Mouse (Mus musculus) midbrain, embryonic 16.5 days (tissue): ENCODE data around the gene Cic. TPM values are rescaled to one million over a fixed set of nuclear protein-coding genes. Genes with fewer than 3 reads are reported as not detected.

ENCODE experiments used
- ATAC-seq: fragments of 200-750 bp; cut with Nextera tagmentation; 2 replicates; pipeline ENCODE4 v1.8.0; 2017; ENCODE audit warnings: moderate TSS enrichment
- H3K27ac ChIP-seq: fragments of 300-500 bp; sonication (generic); 2 replicates; pipeline ENCODE4 v1.5.1; 2014; ENCODE audit warnings: mild to moderate bottlenecking, low read length, mixed read lengths
- H3K27me3 ChIP-seq: fragments of 300-500 bp; sonication (generic); 2 replicates; pipeline ENCODE4 v1.6.1; 2014; ENCODE audit warnings: low read depth, low read length, mixed read lengths; ENCODE audit not compliant: control insufficient read depth, insufficient read depth
- H3K36me3 ChIP-seq: fragments of 300-500 bp; sonication (generic); 2 replicates; pipeline ENCODE4 v1.6.1; 2014; ENCODE audit warnings: mild to moderate bottlenecking, low read length, moderate library complexity, mixed read lengths; ENCODE audit not compliant: control insufficient read depth, insufficient read depth
- H3K4me1 ChIP-seq: fragments of 300-500 bp; sonication (generic); 2 replicates; pipeline ENCODE4 v1.6.1; 2014; ENCODE audit warnings: mild to moderate bottlenecking, low read length, mixed read lengths; ENCODE audit not compliant: control insufficient read depth, insufficient read depth
- H3K4me2 ChIP-seq: fragments of 300-500 bp; sonication (generic); 2 replicates; pipeline ENCODE4 v1.6.1; 2014; ENCODE audit warnings: mild to moderate bottlenecking, low read length, mixed read lengths
- H3K4me3 ChIP-seq: fragments of 300-500 bp; sonication (generic); 2 replicates; pipeline ENCODE4 v1.5.1; 2014; ENCODE audit warnings: low read depth, mild to moderate bottlenecking, low read length, moderate library complexity, mixed read lengths
- H3K9ac ChIP-seq: fragments of 300-500 bp; sonication (generic); 2 replicates; pipeline ENCODE4 v1.6.1; 2014; ENCODE audit warnings: low read depth, low read length, mixed read lengths
- H3K9me3 ChIP-seq: fragments of 300-500 bp; sonication (generic); replicated peaks from 2 replicates; pipeline ENCODE4 v1.6.1; 2014; ENCODE audit warnings: mild to moderate bottlenecking, low read length, mixed read lengths; ENCODE audit not compliant: control insufficient read depth, poor library complexity, severe bottlenecking
- WGBS: fragments of 180-500 bp; shearing (Covaris S2); extraction: QIAGEN DNeasy Blood & Tissue Kit; methylation state at CpG from one replicate; pipeline ENCODE4 v1.1.7; 2014; 5-methylcytosine and 5-hydroxymethylcytosine counted together
- polyA plus RNA-seq: library from polyadenylated mRNA; unstranded; fragments of >200 nt; fragmentation: Nextera tagmentation; extraction: Ambion mirVana; gene quantifications from 2 replicates; pipeline ENCODE4 v1.2.1, GENCODE M21; 2015

Cic gene
- polyA plus RNA-seq, 1 experiment from 2014 or later, result 33.8 TPM

DNA sequence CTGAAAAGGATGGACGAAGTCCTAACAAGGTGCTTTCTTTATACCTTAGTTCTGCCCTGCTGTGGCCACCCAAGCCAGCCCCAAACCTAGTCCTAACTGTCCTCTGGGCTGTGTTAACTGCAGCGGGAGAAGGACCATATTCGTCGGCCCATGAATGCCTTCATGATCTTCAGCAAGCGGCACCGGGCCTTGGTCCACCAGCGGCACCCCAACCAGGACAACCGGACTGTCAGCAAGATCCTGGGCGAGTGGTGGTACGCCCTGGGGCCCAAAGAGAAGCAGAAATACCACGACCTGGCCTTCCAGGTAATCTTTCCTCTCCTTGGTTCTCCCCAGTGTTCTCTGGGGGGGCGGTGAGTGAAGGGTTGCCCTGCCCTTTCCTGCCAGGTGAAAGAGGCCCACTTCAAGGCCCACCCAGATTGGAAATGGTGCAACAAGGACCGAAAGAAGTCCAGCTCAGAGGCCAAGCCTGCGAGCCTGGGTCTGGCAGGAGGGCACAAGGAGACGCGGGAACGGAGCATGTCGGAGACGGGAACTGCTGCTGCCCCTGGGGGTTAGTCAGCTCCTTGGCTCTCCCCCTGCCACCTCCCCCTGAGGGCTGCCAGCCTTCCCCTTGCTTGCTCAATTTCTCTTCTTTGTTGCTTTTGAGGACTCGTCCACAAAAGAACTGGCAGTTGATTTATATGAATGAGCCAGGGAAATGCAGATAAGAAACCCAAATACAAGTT is 18.2 kb downstream of the Cic start:
- Histone ChIP-seq H3K4me3 (no peak overlapping the region), H3K4me2 (no peak overlapping the region), H3K27ac (no peak overlapping the region), H3K4me1 (peaks cover 30% of the 10 kb centered on the region), H3K9ac (no peak overlapping the region), H3K9me3 (no peaks in the 10 kb centered on the region), H3K27me3 (no peaks in the 10 kb centered on the region), H3K36me3 (peaks cover 54% of the 10 kb centered on the region)
- ATAC-seq, result no peak
- WGBS, result 90% methylated on average over 20 of the region's 20 CpGs

DNA sequence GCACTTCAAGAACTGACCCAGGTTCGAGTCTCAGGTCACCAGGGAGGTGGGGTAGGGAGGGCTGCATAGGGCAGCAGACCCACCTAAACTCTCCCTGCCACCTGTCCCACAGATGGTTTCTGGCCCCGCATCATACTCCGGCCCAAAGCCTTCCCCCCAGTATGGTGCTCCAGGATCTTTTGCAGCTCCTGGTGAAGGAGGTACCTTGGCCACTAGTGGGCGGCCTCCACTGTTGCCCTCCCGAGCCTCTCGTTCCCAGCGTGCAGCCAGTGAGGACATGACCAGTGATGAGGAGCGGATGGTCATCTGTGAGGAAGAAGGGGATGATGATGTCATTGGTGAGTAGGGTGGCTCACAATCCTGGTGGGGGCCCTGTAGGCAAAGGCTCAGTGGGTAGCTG is 19.5 kb downstream of the Cic start:
- ATAC-seq, result no peak
- Histone ChIP-seq H3K27ac (no peak overlapping the region), H3K36me3 (peaks cover 63% of the 10 kb centered on the region), H3K4me2 (no peak overlapping the region), H3K4me1 (peaks cover 21% of the 10 kb centered on the region), H3K9ac (no peak overlapping the region), H3K9me3 (no peaks in the 10 kb centered on the region), H3K4me3 (no peak overlapping the region), H3K27me3 (no peaks in the 10 kb centered on the region)
- 88% methylated on average over 8 of the region's 8 CpGs for WGBS

DNA sequence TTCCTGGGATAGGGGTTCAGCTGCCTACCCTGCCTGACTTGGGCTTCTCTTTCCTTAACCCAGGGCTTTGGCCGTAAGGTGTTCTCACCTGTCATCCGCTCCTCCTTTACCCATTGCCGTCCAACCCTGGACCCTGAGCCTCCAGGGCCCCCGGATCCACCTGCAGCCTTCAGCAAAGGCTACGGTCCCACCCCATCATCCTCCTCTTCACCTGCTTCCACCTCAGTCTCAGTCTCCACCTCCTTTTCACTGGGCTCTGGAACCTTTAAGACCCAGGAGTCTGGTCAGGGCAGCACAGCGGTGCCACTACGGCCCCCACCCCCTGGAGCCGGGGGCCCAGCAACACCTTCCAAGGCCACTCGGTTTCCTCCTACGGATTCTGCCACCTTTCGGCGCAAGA is 20.5 kb downstream of the Cic start:
- Histone ChIP-seq H3K4me3 (no peak overlapping the region), H3K27me3 (no peaks in the 10 kb centered on the region), H3K27ac (no peak overlapping the region), H3K9ac (no peak overlapping the region), H3K9me3 (no peaks in the 10 kb centered on the region), H3K36me3 (peaks cover 67% of the 10 kb centered on the region), H3K4me1 (peaks cover 21% of the 10 kb centered on the region), H3K4me2 (no peak overlapping the region)
- WGBS, result 92% methylated on average over 12 of the region's 12 CpGs
- no peak for ATAC-seq

DNA sequence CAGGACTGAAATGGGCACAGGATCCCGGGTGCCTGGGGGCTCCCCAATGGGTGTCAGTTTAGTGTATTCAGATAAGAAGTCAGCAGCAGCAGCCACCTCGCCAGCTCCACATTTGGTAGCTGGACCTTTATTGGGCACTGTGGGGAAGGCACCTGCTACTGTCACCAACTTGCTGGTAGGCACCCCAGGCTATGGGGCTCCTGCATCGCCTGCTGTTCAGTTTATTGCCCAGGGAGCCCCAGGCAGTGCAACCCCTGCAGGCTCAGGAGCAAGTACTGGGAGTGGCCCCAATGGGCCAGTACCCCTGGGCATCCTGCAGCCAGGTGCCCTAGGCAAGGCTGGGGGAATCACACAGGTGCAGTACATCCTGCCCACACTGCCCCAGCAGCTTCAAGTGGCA is 21.2 kb downstream of the Cic start:
- ATAC-seq, result no peak
- Histone ChIP-seq H3K27me3 (no peaks in the 10 kb centered on the region), H3K9ac (no peak overlapping the region), H3K4me1 (peaks cover 14% of the 10 kb centered on the region), H3K27ac (no peak overlapping the region), H3K36me3 (peaks cover 72% of the 10 kb centered on the region), H3K4me2 (no peak overlapping the region), H3K4me3 (no peak overlapping the region), H3K9me3 (no peaks in the 10 kb centered on the region)
- 95% methylated on average over 3 of the region's 3 CpGs for WGBS

DNA sequence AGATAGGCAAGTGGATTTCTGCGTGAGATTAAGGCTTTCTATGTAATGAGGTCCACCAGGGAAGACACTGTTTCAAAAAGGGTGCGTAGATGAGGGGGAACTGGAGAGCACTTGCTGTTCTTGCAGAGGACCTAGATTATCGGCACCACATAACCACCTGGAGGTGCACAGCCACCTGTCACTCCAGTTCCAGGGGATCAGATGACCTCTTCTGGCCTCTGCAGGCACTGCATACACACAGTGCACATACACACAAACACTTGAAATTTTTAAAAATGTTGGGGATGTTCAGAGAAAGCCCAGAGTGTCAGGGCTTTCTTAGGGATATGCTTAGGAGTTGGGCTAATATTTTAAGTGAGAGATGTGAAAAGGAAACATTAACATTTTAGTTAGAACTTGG is 22.4 kb downstream of the Cic start:
- H3K27ac ChIP-seq, result no peak overlapping the region
- no peaks in the 10 kb centered on the region for H3K27me3 ChIP-seq
- H3K36me3 ChIP-seq, result peaks cover 78% of the 10 kb centered on the region
- 92% methylated on average over 3 of the region's 3 CpGs for WGBS
- no peak overlapping the region for H3K4me2 ChIP-seq
- peaks cover 2% of the 10 kb centered on the region for H3K4me1 ChIP-seq
- no peak overlapping the region for H3K9ac ChIP-seq
- H3K4me3 ChIP-seq, result no peak overlapping the region
- H3K9me3 ChIP-seq, result no peaks in the 10 kb centered on the region
- no peak for ATAC-seq

DNA sequence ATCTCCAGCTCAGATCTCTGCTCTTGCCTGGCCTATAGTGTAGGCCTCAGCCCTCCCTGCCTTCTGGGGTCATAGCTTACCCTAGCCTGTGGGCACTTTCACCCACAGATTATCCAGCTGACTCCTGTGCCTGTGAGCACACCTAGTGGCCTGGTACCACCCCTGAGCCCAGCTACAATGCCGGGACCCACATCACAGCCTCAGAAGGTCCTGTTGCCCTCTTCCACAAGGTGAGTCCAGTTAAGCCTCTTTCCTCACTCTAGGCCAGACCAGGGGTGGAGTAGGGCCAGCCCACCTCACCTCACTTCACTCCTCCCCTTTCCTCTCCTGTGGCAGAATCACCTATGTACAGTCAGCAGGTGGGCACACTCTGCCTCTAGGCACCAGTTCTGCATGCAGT is 23.0 kb downstream of the Cic start:
- peaks cover 4% of the 10 kb centered on the region for H3K4me1 ChIP-seq
- peaks cover 74% of the 10 kb centered on the region for H3K36me3 ChIP-seq
- no peak overlapping the region for H3K27ac ChIP-seq
- H3K27me3 ChIP-seq, result no peaks in the 10 kb centered on the region
- H3K4me2 ChIP-seq, result no peak overlapping the region
- no peak for ATAC-seq
- H3K4me3 ChIP-seq, result no peak overlapping the region
- no peak overlapping the region for H3K9ac ChIP-seq
- 100% methylated on average over 1 of the region's 1 CpGs for WGBS
- H3K9me3 ChIP-seq, result no peaks in the 10 kb centered on the region

DNA sequence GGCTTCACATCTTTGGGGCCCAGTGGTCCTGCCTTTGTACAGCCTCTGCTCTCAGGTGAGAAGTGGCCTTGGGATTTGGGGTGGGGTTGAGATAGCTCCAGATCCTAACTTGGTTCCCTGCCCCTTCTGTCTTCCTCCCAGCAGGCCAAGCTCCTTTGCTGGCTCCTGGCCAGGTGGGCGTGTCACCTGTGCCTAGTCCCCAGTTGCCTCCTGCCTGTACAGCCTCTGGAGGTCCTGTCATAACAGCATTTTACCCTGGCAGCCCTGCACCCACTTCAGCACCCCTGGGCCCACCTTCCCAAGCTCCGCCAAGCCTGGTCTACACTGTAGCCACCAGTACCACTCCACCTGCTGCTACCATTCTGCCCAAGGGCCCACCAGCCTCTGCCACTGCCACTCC is 23.4 kb downstream of the Cic start:
- no peaks in the 10 kb centered on the region for H3K27me3 ChIP-seq
- H3K4me3 ChIP-seq, result no peak overlapping the region
- H3K27ac ChIP-seq, result no peak overlapping the region; the same call in 1 of the 2 replicates
- peaks cover 8% of the 10 kb centered on the region for H3K4me1 ChIP-seq
- H3K4me2 ChIP-seq, result no peak overlapping the region
- no peak overlapping the region for H3K9ac ChIP-seq
- 74% methylated on average over 2 of the region's 2 CpGs for WGBS
- ATAC-seq, result no peak
- H3K36me3 ChIP-seq, result peaks cover 70% of the 10 kb centered on the region
- H3K9me3 ChIP-seq, result no peaks in the 10 kb centered on the region

DNA sequence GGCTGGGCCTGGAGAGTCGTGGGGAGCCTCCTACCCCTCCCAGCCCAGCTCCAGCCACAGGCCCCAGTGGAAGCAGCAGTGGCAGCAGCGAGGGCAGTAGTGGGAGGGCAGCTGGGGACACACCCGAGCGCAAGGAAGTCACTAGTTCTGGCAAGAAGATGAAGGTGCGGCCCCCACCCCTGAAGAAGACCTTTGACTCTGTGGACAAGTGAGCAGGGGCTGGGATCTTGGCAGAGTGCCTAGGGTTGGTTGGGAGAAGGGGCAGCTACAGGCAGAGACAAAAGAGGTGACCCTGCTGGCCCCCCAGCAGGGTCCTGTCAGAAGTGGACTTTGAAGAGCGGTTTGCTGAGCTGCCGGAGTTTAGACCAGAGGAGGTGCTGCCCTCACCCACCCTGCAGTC is 24.6 kb downstream of the Cic start:
- Histone ChIP-seq H3K27ac (peak overlapping the region; percentile 28; the same call in 1 of the 2 replicates), H3K36me3 (peaks cover 58% of the 10 kb centered on the region), H3K4me1 (peaks cover 15% of the 10 kb centered on the region), H3K27me3 (no peaks in the 10 kb centered on the region), H3K9ac (no peak overlapping the region), H3K4me2 (no peak overlapping the region), H3K4me3 (no peak overlapping the region), H3K9me3 (no peaks in the 10 kb centered on the region)
- WGBS, result 57% methylated on average over 7 of the region's 7 CpGs
- no peak for ATAC-seq

DNA sequence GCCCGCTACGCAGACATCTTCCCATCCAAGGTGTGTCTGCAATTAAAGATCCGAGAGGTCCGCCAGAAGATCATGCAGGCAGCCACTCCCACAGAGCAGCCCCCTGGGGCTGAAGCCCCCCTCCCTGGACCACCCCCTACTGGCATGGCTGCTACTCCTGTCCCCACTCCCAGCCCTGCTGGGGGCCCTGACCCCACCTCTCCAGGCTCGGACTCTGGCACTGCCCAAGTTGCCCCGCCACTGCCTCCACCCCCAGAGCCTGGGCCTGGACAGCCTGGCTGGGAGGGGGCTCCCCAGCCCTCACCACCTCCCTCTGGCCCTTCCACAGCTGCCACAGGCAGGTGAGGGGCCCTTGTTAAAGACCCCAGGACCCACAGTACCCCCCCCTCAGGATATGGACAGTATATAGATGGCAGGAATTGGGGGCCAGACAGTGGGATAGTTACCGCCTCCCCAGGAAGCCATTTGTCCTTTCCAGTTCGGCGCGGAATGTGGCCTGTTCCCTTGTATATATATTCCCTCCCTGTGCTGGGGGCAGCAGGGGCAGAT is 25.8 kb downstream of the Cic start:
- no peak overlapping the region for H3K9ac ChIP-seq
- peaks cover 47% of the 10 kb centered on the region for H3K36me3 ChIP-seq
- no peak overlapping the region for H3K4me3 ChIP-seq
- no peak for ATAC-seq
- H3K27me3 ChIP-seq, result no peaks in the 10 kb centered on the region
- H3K27ac ChIP-seq, result peak overlapping the region; percentile 36; the same call in 1 of the 2 replicates
- WGBS, result 81% methylated on average over 10 of the region's 10 CpGs
- H3K4me2 ChIP-seq, result no peak overlapping the region
- H3K9me3 ChIP-seq, result no peaks in the 10 kb centered on the region
- H3K4me1 ChIP-seq, result peaks cover 17% of the 10 kb centered on the region
